Mouse (Mus musculus) gonadal fat pad, adult 2 months (tissue): Measurements from ENCODE around the gene Klb. TPM values are rescaled to one million over a fixed set of nuclear protein-coding genes. Genes with fewer than 3 reads are reported as not detected.

ENCODE experiments used
- DNase-seq: peaks from one replicate; pipeline ENCODE4 v3.0.0-alpha.2; 2012; ENCODE audit warnings: low read depth
- polyA plus RNA-seq: library from polyadenylated mRNA; depleted of rRNA; stranded (reverse); fragments of >200 nt; gene quantifications from 2 replicates; pipeline ENCODE4 v1.2.3, GENCODE M21; 2012; rRNA removed

The Klb gene
- polyA plus RNA-seq, 1 experiment = 17.1 TPM

GRCm38 (mm10) chr5:65374746-65375145 lies 26.6 kb downstream of the Klb start:
- no peak for DNase-seq

DNA sequence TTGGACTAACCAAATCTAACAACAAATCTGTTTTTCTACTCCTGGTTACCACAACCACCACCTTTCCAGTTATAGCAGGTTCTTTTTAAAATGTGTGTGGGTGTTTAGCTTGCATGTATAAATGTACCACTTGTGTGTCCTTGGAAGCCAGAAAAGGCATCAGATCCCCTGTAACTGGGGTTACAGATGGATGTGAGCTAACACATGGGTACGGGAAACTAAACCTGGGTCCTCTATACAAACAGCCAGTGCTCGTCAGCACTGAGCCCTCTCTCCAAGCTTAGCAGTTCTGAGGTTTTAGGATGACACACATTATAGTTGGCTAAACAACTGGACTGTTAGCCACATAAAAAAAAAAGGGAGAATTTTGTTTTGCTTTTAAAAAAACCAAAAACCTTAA lies 37.6 kb downstream of the Klb start:
- no peak for DNase-seq

DNA sequence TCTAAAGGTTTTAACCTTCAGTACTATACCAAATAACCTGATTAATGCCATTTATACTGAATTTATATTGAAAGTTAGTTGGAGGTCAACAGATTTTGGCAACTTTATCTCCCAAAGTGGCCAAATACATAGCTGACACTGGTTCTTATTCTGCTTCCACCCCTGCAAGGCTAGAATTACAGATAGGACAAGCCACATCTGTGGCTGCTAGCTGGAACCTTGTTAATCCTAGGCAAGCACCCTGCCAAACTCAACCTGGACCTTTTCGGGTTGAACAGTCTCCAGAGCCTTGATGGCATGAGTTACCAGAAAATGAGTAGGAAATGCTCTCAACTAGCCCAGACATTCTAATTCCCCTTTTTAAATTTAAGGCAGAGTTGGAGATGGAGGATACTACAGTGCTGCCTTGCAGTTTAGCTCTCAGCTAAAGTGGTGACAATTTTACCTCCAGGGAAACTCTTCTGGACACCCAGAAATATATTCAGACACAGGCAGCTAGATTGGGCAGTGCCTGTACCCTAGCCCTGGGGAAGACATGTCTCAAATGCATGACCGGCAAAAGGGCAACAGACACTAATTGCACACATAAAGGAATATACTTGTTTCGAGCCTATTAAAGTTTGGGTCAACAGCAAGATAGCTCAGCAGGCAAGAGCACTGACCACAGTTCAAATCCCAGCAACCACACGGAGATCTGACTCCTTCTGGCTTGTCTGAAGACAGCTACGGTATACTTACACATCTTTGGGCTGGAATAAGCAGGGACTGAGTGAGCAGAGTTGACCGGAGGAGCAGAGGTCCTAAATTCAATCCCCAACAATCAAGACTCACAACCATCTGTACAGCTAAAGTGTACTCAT lies 39.1 kb downstream of the Klb start:
- no peak for DNase-seq

DNA sequence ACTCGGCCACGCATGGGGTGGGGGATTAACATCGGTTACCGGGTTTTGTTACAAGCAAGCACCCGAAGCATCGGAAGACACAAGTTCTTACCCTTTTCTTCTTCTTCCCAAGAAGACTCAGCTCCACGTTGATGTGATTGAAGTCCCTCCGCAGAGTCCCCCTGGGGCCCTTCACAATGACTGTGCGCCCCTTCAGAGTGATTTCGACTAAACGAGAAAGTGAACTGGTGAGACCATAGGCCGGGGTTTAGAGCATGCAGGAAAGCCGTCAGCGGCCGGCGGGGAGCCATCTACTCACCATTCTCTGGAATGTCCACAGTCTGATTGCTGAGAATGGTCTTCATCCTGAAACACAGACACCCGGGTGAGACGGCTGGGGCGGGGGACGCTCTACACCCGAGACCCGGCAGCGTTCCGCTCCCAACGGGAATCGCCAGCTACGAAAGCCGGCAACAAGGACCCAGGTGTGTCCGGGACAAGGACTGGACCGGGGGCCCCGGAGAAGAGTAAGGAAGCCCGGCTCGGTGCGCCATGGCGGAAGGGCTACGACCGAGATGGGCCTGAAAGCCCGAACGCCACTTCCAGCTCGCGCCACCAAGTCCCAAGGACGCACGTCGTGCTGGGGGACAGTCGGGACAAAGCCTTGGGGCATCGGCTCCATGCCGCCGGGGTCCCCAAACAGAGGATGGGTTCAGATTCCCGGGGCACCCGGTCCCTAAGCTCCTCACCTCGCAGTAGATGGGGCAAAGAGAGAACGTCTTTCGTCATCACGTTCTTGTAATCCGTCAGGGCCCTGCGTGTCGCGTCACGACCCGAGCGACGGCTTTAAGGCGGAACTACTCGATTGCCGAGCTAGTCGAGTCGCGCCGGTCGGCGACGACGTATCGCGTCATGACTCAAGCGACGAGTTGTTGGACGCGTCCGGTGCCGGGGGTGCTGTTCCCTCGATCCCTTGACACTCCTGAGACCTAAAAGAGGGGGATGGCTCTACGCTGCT lies 42.8 kb downstream of the Klb start, which contains the start of the genes Rpl9 and Lias:
Rpl9 (minus strand) TSS at position 797 of the 997 bp plus-strand sequence.
Lias (plus strand) TSS at position 850 of the 997 bp plus-strand sequence.
- peak; percentile 74 for DNase-seq

- no peak for DNase-seq
These were observed 43.6 kb downstream of the Klb start for GRCm38 (mm10) chr5:65391753-65392152.

GRCm38 (mm10) chr5:65394425-65394824 lies 46.3 kb downstream of the Klb start:
- no peak for DNase-seq

- peak; percentile 26 for DNase-seq
These were observed 53.3 kb downstream of the Klb start for GRCm38 (mm10) chr5:65401251-65401994.

DNA sequence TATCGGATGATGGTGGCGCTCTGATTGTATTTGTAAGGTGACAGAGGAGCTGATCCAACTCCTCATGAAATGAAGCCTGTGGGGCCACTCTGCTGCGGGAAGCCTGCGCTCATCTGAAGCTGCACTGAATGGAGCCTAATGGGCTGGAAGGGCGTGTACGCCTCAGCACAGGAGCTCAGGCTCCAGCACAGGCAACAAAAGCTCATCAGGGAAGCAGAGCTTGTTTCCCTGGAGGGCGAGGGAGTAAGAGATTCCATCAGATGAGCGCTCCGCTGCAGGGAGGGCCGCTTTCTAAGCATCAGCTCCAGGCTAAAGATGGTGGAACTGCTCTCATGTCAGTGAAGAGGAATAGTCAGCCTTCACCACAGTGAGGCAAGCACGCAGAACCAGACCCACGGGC lies 59.9 kb downstream of the Klb start:
- no peak for DNase-seq

GRCm38 (mm10) chr5:65415653-65416458 lies 67.7 kb downstream of the Klb start:
- no peak for DNase-seq

DNA sequence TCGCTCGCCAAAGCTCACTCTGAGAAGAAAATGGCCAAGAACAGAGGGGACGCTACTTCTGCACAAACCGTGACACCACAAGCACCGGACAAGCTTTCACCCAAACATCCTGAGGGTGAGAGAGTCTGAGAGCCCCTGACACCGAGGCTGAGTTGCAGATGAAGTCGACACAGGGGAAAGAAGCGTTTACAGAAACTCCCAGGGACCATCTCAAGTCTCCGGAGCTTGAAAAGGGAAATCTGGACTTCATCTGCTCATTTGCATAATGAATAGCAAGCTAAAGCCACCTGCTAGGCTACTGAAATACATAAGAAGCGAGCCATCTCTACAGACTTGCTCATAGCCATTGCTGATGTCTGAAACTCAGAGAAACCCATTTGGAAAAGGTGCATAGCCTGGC lies 71.0 kb downstream of the Klb start:
- DNase-seq = no peak

GRCm38 (mm10) chr5:65420822-65421221 lies 72.7 kb downstream of the Klb start:
- DNase-seq = no peak

DNA sequence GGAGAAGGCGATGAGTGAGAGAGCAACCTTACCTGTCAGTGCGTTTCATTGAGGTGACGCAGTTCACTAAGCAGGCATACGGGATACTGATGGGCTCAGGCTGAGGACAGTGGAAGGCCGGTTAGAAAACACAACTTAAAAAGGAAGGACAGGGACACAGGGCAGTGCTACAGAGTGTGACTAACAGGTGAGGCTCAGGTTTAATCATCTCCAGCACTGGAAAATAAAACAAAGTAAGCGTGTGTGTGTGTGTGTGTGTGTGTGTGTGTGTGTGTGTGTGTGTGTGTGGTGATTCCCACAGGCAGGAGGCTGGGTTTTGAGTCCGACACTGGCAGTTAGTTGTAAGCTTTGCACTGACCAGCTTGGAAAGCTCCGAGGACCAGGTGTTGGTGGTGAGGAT lies 74.7 kb downstream of the Klb start:
- DNase-seq = no peak

- DNase-seq = no peak
These were observed 76.1 kb downstream of the Klb start for GRCm38 (mm10) chr5:65424215-65424614.

GRCm38 (mm10) chr5:65425251-65425650 lies 77.1 kb downstream of the Klb start:
- DNase-seq = no peak

- DNase-seq = no peak
These were observed 80.2 kb downstream of the Klb start for GRCm38 (mm10) chr5:65428321-65428720.

DNA sequence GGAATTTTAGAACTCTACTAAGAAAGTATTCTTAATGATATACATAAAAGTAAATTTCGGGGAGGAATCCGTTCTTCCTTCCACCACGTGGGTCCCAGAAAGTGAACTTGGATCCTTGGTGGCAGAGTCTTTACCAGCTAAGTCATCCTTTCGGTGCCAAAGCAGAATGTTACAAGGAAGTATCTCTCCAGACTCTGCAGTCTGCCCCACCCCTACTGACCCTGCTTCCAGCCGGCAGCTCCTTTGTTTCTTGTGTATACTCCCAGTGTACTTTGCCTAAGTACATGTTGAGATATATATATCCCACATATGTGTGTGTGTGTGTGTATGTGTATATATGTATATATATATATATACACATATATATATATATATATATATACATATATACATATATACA lies 81.3 kb downstream of the Klb start:
- no peak for DNase-seq

Other genes starting within 250 kb of the Klb start
- gene Klhl5, start 240.8 kb upstream of the Klb start, polyA plus RNA-seq = 45.3 and 60.6 TPM in 2 replicates
- gene Wdr19, start 148.6 kb upstream of the Klb start, polyA plus RNA-seq = 5.8 and 8.4 TPM in 2 replicates
- 15.1 and 16.0 TPM in 2 replicates for gene Rfc1, start 12.6 kb upstream of the Klb start, polyA plus RNA-seq
- 480 and 495 TPM in 2 replicates for gene Rpl9, start 43.1 kb downstream of the Klb start, polyA plus RNA-seq
- gene Lias, start 43.2 kb downstream of the Klb start, polyA plus RNA-seq = 19.9 and 21.3 TPM in 2 replicates
- 15.1 and 17.0 TPM in 2 replicates for gene Ugdh, start 87.6 kb downstream of the Klb start, polyA plus RNA-seq
- not detected in 2 replicates for gene Gm43552, start 144.5 kb downstream of the Klb start, polyA plus RNA-seq
- gene Smim14, start 188.9 kb downstream of the Klb start, polyA plus RNA-seq = 230 and 254 TPM in 2 replicates
- gene Ube2k, start 188.9 kb downstream of the Klb start, polyA plus RNA-seq = 21.0 and 25.2 TPM in 2 replicates